Mouse (Mus musculus) neural tube, postnatal 0 days (tissue): ENCODE results near the gene Fndc1. TPM values are rescaled to one million over a fixed set of nuclear protein-coding genes. Genes with fewer than 3 reads are reported as not detected.

Experiments used
- microRNA-seq: library from miRNA; unstranded; fragments of <30 nt; microRNA quantifications from one replicate; pipeline ENCODE4, GENCODE M21; 2016
- polyA plus RNA-seq: library from polyadenylated mRNA; unstranded; fragments of >200 nt; fragmentation: Nextera tagmentation; extraction: Ambion mirVana; gene quantifications from 2 replicates; pipeline ENCODE4 v1.2.1, GENCODE M21; 2015

Gene Fndc1
- polyA plus RNA-seq, result 14.1 and 14.2 TPM in 2 replicates

GRCm38 (mm10) chr17:7826819-7827515 lies at the start of gene Fndc1:
Gene Fndc1 (minus strand): TSS chr17:7827302.

Small RNA genes within 50 kb of the gene (microRNA-seq; reads per million reads assigned to microRNA genes)
- not detected for gene Gm25872

Other genes with a start within 250 kb of the Fndc1 start
- 0.69 and 0.81 TPM in 2 replicates for gene Tagap, start 98.7 kb upstream of the Fndc1 start, polyA plus RNA-seq
- 69.9 and 78.8 TPM in 2 replicates for gene Rsph3a, start 118.3 kb upstream of the Fndc1 start, polyA plus RNA-seq